Mouse (Mus musculus): ENCODE data around the gene Cdc42se2.

Cdc42se2 gene

DNA sequence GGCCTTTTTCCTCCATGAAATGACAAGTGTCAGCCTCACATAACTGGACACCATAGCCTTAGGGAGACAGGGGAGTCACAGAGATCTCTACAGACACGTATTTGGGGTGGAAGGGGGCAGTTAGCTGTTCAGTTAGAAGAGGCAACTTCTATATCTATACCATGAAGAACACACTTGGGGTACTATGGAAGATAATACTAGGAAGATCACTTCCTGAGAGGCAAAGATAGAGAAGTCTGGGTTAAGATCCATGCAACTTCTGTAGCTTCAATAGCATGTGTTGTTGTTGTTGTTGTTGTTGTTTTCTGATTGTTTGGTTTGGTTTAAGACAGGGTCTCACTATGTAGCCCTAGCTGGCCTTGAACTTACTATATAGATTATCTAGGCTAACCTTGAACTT lies 5.7 kb upstream of the Cdc42se2 start:
- no peak for DNase-seq (ENCODE audit: low spot score)

DNA sequence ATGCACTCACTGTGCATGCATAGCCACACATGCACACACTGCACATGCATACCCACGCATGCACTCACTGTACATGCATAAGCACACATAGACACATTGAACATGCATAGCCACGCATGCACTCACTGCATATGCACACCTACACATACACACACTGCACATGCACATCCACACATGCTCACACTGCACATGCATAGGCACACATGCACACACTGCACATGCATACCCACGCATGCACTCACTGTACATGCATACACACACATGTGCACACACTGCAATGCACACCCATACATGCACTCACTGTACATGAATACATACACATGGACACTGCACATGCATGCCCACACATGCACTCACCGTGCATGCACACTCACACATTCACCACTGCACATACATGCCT lies 4.0 kb upstream of the Cdc42se2 start:
- DNase-seq (ENCODE audit: low spot score), result no peak

DNA sequence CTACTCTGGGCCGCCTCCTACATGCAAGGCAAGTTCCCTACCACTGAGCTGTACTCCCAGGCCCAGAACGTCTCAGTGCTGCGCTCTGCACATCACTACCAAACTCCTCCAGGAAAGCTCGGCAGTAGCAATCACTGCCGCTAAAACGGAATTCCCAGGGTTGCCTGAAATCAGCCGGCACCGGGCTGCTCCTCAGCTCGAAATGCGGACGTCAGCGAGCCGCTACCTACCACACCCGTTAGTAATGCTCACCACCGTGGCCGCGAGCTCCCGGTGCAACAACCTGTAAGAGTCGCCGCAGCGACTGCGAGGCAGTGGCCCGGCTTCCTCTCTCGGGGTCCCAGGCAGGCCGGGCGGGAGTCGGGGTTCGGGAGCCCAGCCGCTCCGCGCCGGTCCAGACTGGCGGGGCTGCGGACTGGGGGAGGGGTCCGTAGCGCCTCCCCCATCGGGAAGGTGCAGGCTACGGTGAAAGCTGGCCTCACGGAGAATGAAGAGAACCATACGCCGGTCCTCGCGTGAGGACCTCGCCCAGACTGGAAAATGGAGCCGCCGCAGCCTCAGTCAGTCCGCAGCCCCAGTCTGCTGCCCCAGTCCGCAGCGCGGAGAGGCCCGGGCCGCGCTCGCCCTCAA lies 502 bp downstream of the Cdc42se2 start:
- peak; percentile 68 for DNase-seq (ENCODE audit: low spot score)

GRCm38 (mm10) chr11:54785566-54785965 lies 1.9 kb downstream of the Cdc42se2 start:
- no peak for DNase-seq (ENCODE audit: low spot score)

DNA sequence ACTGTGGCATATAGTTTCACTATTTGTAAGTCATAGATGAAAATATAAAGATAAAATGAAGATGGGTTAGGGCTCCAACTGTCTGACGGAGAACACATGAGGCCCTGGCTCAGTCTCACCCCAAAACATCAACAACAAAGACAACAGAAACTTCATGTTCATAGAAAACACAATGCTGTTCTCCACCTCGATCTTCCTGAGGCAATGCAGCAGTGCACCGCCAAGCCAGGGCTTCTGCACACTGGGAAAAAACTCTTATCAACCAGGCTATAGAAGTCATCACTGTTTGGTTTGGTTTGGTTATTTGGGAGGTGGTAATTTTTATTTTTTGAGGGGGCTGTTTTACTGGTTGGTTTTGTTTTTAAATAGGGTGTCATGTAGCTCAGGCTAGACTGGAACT lies 3.0 kb downstream of the Cdc42se2 start:
- no peak for DNase-seq (ENCODE audit: low spot score)

DNA sequence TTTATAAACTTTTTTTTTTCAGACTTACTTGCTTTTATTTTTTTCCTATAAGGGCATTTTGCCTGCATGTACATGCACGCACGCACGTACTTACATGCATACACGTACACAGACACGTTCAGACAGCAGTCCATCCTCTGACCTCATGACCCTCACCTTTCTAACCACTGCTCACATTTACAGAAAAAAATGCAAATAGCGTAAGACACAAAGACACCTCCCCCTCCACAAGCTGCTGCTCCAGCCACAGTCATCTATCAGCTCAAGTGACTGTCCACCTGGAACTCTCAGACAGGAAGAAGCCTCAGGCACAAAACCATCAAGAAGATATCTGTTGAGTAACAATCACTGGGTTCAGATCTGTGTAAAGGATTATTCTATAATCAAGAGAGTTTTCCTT lies 5.2 kb downstream of the Cdc42se2 start:
- DNase-seq (ENCODE audit: low spot score), result no peak

GRCm38 (mm10) chr11:54779946-54780345 lies 7.5 kb downstream of the Cdc42se2 start:
- no peak for DNase-seq (ENCODE audit: low spot score)

DNA sequence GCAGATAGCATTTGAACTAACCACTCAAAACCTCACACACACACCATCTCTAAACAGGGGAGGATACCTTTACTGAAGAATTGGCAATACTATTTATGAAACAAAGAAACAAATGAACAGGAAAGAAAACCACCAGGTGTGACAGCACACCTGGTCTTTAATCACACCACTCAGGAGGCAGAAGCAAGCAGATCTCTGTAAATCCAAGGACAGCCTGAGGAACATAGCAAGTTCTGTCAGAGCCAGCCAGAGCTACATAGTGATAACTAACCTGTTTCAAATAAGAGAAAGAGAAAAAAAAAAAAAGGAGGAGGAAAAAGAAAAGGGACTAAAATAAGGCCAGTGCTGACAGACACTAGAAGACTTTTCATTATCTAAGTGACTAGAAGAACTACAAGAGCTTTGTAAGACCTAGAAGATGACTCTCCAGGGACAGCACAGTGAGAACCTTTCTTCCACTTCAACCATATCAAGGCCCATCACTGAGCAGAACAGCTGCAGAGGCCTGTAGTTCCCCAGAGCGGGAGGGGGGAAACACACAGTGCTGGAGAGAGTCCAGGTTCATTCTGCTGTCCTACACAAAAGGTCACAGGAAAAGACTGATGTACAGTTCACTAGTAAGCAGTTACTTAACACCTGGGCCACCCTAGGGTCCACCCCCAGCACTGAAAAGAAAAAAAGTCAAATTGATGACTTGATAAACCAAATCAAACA lies 9.2 kb downstream of the Cdc42se2 start:
- DNase-seq (ENCODE audit: low spot score), result no peak

GRCm38 (mm10) chr11:54777387-54778130 lies 9.9 kb downstream of the Cdc42se2 start:
- no peak for DNase-seq (ENCODE audit: low spot score)

- DNase-seq (ENCODE audit: low spot score), result no peak
These were observed 10.6 kb downstream of the Cdc42se2 start for GRCm38 (mm10) chr11:54776735-54777333.

- DNase-seq (ENCODE audit: low spot score), result no peak
These were observed 11.1 kb downstream of the Cdc42se2 start for GRCm38 (mm10) chr11:54776367-54776701.

DNA sequence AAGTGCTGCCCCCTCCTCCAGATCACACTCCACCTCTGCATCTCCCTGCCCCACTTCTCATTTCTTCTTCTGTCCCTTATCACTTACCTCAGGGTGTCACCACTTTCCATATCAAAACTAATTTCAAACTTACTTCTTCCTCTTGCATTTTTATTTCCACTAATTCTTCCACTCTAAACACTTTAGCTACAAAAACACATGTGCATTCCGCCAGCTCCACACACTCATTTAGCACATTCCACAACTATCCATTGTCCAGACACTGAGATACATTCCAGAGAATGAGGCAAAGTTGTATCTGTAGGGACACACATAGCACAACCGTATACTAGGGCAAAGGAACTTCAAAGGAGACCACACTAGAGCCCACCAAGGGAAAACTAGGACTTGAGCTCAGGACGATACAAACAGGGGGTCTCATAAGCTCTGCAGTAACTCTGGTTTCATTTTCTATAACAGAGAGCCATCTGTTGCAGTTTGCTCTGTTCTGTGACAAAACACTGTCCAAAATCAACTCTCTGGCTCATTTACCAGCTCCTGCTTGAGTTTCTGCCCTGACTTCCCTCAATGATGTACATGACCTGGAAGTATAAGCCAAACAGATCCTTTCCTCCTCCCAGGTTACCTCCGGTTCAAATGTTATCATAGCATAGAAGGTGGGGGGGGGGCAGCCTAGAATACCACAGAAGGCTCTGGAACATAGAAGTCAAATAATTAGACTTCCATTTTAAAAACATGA lies 11.7 kb downstream of the Cdc42se2 start:
- no peak for DNase-seq (ENCODE audit: low spot score)

DNA sequence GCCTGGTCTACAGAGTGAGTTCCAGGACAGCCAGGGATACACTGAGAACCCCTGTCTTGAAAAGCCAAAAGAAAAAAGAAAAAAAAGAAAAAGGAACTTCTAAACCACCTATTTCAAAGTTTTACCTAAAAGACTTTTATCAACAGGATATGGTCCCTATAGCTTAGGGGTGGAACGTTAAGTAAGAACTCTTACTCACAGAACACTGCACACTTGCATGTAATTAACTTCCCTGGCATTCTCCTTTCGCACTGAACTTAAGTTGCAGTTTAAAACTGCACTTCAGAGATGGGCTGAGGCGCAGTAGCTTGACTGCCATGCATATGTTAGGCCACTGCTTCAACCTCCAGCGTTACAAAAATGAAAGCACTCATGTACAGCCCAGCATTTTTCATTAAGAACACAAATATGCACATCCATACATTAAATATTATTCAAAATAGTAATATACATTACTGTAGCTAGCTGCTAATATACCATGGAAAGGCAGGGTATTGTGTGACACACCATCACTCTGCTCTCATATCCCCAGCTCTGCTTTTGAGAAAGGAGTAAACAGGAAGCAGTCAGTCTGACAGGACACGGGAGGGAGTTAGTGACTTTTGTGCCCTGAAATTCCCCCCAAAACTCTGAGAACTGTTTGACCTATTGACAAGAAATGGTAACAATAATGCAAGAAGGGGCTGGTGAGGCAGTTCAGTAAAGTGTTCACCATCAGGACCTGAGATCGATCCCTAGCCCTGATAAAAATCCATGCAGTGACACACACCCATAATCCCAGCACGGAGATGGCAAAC lies 13.0 kb downstream of the Cdc42se2 start:
- no peak for DNase-seq (ENCODE audit: low spot score)

DNA sequence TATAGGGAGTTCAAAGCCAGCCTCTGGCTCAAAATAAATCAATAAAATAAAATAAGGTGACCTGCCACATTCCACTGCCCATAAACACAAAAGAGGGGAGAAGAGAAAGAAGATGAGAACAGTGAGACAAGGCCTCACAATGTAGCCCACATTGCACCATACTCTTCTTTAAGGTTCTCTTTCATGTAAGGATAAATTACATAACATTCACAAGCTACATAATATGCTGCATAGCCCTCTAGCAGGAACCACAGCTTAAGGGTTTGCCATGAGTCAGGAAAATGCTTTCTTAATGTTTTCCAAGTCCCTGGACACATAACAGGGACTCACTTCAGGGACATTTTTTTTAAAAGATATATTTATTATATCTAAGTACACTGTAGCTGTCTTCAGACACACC lies 15.9 kb downstream of the Cdc42se2 start:
- no peak for DNase-seq (ENCODE audit: low spot score)

GRCm38 (mm10) chr11:54769843-54770242 lies 17.6 kb downstream of the Cdc42se2 start:
- DNase-seq (ENCODE audit: low spot score), result no peak

DNA sequence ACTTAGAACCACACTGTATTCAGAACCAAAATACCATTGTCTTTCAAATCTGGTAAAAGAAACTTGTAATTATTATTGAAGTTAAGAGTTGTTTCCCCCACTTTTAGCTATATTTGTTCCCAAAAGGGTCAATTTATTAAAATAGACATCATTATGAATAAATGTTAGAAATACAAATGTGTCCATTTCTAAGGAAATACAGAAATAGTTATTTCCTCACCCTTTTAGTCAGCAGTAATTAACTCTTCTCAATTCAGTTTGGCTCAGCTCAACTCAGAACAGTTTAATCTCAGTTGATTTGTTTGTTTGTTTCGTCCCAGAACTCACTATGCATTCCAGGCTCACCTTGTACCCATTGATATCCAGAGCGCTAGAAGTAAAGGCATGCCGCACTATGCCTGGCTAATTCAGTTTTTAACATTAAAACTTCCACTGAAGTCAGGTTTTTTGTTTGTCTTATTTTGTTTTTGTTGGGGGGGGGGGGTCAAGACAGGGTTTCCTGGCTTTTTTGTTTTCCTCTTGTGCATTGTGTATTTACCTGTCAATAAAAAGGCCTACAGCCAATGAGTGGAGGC lies 19.3 kb downstream of the Cdc42se2 start:
- DNase-seq (ENCODE audit: low spot score), result no peak

DNA sequence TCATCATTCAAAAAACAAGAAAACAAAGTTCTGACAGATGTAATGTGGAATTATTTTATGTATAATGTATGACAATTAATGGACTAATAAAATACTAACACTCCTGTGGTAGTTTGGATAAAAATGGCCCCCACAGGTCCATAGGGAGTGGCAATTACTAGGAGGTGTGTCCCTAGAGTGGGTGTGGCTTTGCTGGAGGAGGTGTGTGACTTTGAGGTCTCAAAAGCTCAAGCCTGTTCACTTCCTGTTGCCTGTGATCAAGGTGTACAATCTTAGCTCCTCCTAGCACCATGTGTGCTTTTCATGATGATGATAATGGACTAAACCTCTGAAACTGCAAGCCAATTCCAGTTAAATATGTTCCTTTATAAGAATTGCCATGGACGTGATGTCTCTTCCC lies 22.7 kb downstream of the Cdc42se2 start:
- DNase-seq (ENCODE audit: low spot score), result no peak

- no peak for DNase-seq (ENCODE audit: low spot score)
These were observed 23.4 kb downstream of the Cdc42se2 start for GRCm38 (mm10) chr11:54764026-54764425.

- DNase-seq (ENCODE audit: low spot score), result no peak
These were observed 24.7 kb downstream of the Cdc42se2 start for GRCm38 (mm10) chr11:54762735-54763134.

DNA sequence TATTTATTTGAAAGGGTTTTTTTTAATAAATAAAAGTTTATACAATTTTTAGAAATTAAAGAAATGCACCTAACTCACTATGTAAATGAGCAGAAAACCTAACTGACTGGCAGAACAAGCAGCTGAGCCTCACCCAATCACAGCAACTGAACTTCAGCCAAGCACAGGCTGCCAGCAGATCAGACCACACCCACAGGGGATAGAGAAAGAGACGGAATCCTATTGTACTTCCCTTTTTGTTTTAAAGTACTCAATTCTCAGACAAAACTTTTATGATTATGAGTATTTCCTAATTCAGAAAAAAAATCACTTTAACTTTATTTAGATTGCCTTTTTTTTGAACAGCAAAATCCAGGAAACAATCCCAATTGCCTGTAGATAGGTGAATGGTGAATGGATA lies 29.5 kb downstream of the Cdc42se2 start:
- no peak for DNase-seq (ENCODE audit: low spot score)

DNA sequence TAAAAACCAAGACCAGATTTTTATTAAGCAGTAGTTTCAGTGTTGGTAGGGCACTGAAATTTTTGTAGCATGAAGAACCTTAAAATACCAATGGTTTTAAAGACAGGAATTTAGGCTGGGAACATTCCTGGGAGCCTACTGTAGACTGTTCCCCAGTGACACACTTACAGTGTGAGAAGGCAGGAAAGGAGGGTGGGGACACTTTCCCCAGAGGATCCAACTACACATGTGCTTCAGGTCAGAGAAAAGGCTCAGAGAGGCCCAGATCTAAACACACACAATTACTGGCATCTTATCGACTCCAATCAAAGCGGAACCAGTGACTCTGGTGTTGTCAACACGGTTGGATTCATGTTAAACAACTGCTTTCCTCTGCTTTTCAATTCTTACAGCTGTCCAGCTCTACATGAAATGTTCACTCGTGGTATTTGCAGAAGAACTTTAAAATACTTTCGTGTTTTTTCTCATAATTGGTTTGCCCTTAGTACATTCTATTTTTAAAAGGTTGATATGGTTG lies 32.3 kb downstream of the Cdc42se2 start:
- no peak for DNase-seq (ENCODE audit: low spot score)
